Mouse (Mus musculus): Measurements from ENCODE around the gene Gm5065. TPM values are rescaled to one million over a fixed set of nuclear protein-coding genes. Genes with fewer than 3 reads are reported as not detected.

Gene Gm5065
- polyA plus RNA-seq (2015; fragmentation: Nextera tagmentation; extraction: Ambion mirVana) = not detected in 2 replicates

- WGBS = 75% methylated on average over 1 of the region's 1 CpGs
- H3K27me3 ChIP-seq (replicated peaks; ENCODE audit: control insufficient read depth, insufficient read depth, low read length) = no peaks in the 10 kb centered on the region
- no peak within 1 kb of the TSS for H3K4me3 ChIP-seq (ENCODE audit: low read depth, low read length)
- no peaks in the 10 kb centered on the region for H3K36me3 ChIP-seq (ENCODE audit: control insufficient read depth, insufficient read depth)
- H3K4me1 ChIP-seq (replicated peaks; ENCODE audit: control insufficient read depth, insufficient read depth, low read length) = no peaks in the 10 kb centered on the region
- 0 out of 2 replicates have a peak, but pooled peaks cover 2% of the 10 kb centered on the region for H3K9me3 ChIP-seq (ENCODE audit: control insufficient read depth)
- H3K27ac ChIP-seq (ENCODE audit: low read depth, low read length) = no peak within 1 kb of the TSS
- ATAC-seq = no peak
- TF ChIP-seq CTCF (IDR thresholded peaks at IDR 0.05; ENCODE audit: low read depth) = no peak
- no peak within 1 kb of the TSS for H3K9ac ChIP-seq (ENCODE audit: low read depth, low read length)
- no peak within 1 kb of the TSS for H3K4me2 ChIP-seq (replicated peaks; ENCODE audit: low read depth)
These were observed at the start of gene Gm5065 for GRCm38 (mm10) chr7:5350237-5350636. Gene Gm5065, plus strand, starts transcription at chr7:5350537.

GRCm38 (mm10) chr7:5327511-5327910 lies 22.8 kb upstream of the Gm5065 start:
- H3K9ac ChIP-seq (ENCODE audit: low read depth, low read length) = no peak overlapping the region
- no peak overlapping the region for H3K27ac ChIP-seq (ENCODE audit: low read depth, low read length)
- H3K4me3 ChIP-seq (ENCODE audit: low read depth, low read length) = no peak overlapping the region
- no peak for TF ChIP-seq CTCF (IDR thresholded peaks at IDR 0.05; ENCODE audit: low read depth)
- no peak for ATAC-seq
- H3K4me2 ChIP-seq (replicated peaks; ENCODE audit: low read depth) = no peak overlapping the region
- H3K27me3 ChIP-seq (replicated peaks; ENCODE audit: control insufficient read depth, insufficient read depth, low read length) = no peaks in the 10 kb centered on the region
- no peaks in the 10 kb centered on the region for H3K9me3 ChIP-seq (ENCODE audit: control insufficient read depth)
- no peaks in the 10 kb centered on the region for H3K4me1 ChIP-seq (replicated peaks; ENCODE audit: control insufficient read depth, insufficient read depth, low read length)
- H3K36me3 ChIP-seq (ENCODE audit: control insufficient read depth, insufficient read depth) = no peaks in the 10 kb centered on the region
- WGBS = 76% methylated on average over 1 of the region's 1 CpGs

GRCm38 (mm10) chr7:5350935-5351334 lies 598 bp downstream of the Gm5065 start, which contains the start of gene Nlrp2:
Gene Nlrp2, minus strand, starts transcription at chr7:5351035.
- 81% methylated on average over 4 of the region's 4 CpGs for WGBS
- no peak within 1 kb of the TSS for H3K4me3 ChIP-seq (ENCODE audit: low read depth, low read length)
- no peak within 1 kb of the TSS for H3K9ac ChIP-seq (ENCODE audit: low read depth, low read length)
- no peak for TF ChIP-seq CTCF (IDR thresholded peaks at IDR 0.05; ENCODE audit: low read depth)
- H3K27me3 ChIP-seq (replicated peaks; ENCODE audit: control insufficient read depth, insufficient read depth, low read length) = no peaks in the 10 kb centered on the region
- H3K27ac ChIP-seq (ENCODE audit: low read depth, low read length) = no peak within 1 kb of the TSS
- H3K36me3 ChIP-seq (ENCODE audit: control insufficient read depth, insufficient read depth) = no peaks in the 10 kb centered on the region
- H3K4me2 ChIP-seq (replicated peaks; ENCODE audit: low read depth) = no peak within 1 kb of the TSS
- no peaks in the 10 kb centered on the region for H3K4me1 ChIP-seq (replicated peaks; ENCODE audit: control insufficient read depth, insufficient read depth, low read length)
- no peak for ATAC-seq
- H3K9me3 ChIP-seq (ENCODE audit: control insufficient read depth) = no peaks in the 10 kb centered on the region

DNA sequence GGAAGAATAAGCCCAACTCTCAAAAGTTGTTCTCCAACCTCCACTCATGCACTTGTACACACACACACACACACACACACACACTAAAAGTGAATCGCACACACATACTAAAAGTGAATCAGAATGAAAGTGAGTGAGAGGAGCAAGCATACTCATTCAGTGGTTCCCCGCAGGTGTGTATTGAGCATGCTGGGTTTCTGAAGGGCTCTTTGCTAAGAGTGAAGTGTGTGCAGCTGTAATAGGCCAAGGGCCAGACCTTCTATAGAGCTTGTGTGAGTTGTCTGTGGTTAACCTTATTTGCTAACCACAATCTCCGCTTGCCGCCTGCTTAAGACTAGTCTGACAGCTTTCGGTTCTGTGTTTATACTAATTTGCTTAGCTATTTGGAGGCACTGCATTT lies 13.3 kb downstream of the Gm5065 start:
- no peaks in the 10 kb centered on the region for H3K36me3 ChIP-seq (ENCODE audit: control insufficient read depth, insufficient read depth)
- no peak overlapping the region for H3K27ac ChIP-seq (ENCODE audit: low read depth, low read length)
- H3K9me3 ChIP-seq (ENCODE audit: control insufficient read depth) = 0 out of 2 replicates have a peak, but pooled peaks cover 3% of the 10 kb centered on the region
- no peak overlapping the region for H3K9ac ChIP-seq (ENCODE audit: low read depth, low read length)
- H3K27me3 ChIP-seq (replicated peaks; ENCODE audit: control insufficient read depth, insufficient read depth, low read length) = no peaks in the 10 kb centered on the region
- H3K4me3 ChIP-seq (ENCODE audit: low read depth, low read length) = no peak overlapping the region
- no peak for TF ChIP-seq CTCF (IDR thresholded peaks at IDR 0.05; ENCODE audit: low read depth)
- ATAC-seq = no peak
- no peak overlapping the region for H3K4me2 ChIP-seq (replicated peaks; ENCODE audit: low read depth)
- WGBS = 92% methylated on average over 5 of the region's 5 CpGs
- no peaks in the 10 kb centered on the region for H3K4me1 ChIP-seq (replicated peaks; ENCODE audit: control insufficient read depth, insufficient read depth, low read length)

DNA sequence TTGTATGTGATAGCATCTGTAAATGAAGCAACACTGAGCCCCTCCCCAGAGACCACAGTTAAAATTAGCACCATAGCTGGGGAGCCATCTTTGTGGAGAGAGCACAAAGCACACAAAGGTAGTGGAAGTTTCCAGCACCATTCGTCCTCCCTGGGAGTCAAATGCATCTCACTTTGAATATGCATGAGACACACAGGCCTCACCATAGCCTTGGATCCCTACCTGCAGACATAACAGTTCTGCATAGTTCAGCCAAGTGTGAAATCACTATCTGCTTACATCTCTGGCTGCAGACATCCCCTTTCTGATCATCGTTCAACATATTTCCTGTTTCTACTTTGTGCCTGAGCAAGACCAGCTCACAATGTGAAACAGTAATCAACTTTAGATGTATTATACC lies 16.4 kb downstream of the Gm5065 start:
- Histone ChIP-seq H3K27me3 (replicated peaks; ENCODE audit: control insufficient read depth, insufficient read depth, low read length) (no peaks in the 10 kb centered on the region), H3K4me3 (ENCODE audit: low read depth, low read length) (no peak overlapping the region), H3K4me2 (replicated peaks; ENCODE audit: low read depth) (no peak overlapping the region), H3K4me1 (replicated peaks; ENCODE audit: control insufficient read depth, insufficient read depth, low read length) (no peaks in the 10 kb centered on the region), H3K36me3 (ENCODE audit: control insufficient read depth, insufficient read depth) (no peaks in the 10 kb centered on the region), H3K9me3 (ENCODE audit: control insufficient read depth) (no peaks in the 10 kb centered on the region), H3K9ac (ENCODE audit: low read depth, low read length) (no peak overlapping the region), H3K27ac (ENCODE audit: low read depth, low read length) (no peak overlapping the region)
- WGBS = 83% methylated on average over 2 of the region's 2 CpGs
- no peak for ATAC-seq
- TF ChIP-seq CTCF (IDR thresholded peaks at IDR 0.05; ENCODE audit: low read depth) = no peak

DNA sequence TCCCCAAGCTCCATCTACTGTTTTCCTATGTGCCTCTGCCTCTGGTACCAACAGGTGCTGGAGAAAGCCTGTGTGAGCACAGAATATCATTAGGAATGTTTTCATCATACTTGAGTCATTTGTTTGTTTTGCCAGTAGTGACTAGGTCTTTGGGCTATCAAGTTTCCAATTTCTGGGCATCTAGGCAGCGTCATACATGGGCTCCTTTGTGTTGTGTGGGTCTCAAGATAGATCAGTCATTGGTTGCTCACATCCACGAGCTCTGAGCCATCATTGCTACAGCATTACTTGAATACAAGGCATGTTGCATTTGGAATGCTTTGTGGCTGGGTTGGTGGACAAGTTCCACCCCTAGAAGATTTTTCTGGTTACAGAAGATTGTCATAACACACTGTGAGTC lies 55.9 kb downstream of the Gm5065 start:
- Histone ChIP-seq H3K4me1 (replicated peaks; ENCODE audit: control insufficient read depth, insufficient read depth, low read length) (no peaks in the 10 kb centered on the region), H3K9me3 (ENCODE audit: control insufficient read depth) (0 out of 2 replicates have a peak, but pooled peaks cover 5% of the 10 kb centered on the region), H3K27ac (ENCODE audit: low read depth, low read length) (no peak overlapping the region), H3K4me2 (replicated peaks; ENCODE audit: low read depth) (no peak overlapping the region), H3K36me3 (ENCODE audit: control insufficient read depth, insufficient read depth) (no peaks in the 10 kb centered on the region), H3K4me3 (ENCODE audit: low read depth, low read length) (no peak overlapping the region), H3K27me3 (replicated peaks; ENCODE audit: control insufficient read depth, insufficient read depth, low read length) (no peaks in the 10 kb centered on the region), H3K9ac (ENCODE audit: low read depth, low read length) (no peak overlapping the region)
- no peak for TF ChIP-seq CTCF (IDR thresholded peaks at IDR 0.05; ENCODE audit: low read depth)
- ATAC-seq = no peak
- 24% methylated on average over 2 of the region's 2 CpGs for WGBS

Other genes with a start within 250 kb of the Gm5065 start
- not detected in 2 replicates for gene Rfpl4, start 233.6 kb upstream of the Gm5065 start, polyA plus RNA-seq (2015; fragmentation: Nextera tagmentation; extraction: Ambion mirVana)
- gene Rasl2-9, start 224.6 kb upstream of the Gm5065 start, polyA plus RNA-seq (2015; fragmentation: Nextera tagmentation; extraction: Ambion mirVana) = 1.6 and 2.3 TPM in 2 replicates
- not detected in 2 replicates for gene Vmn1r55, start 200.9 kb upstream of the Gm5065 start, polyA plus RNA-seq (2015; fragmentation: Nextera tagmentation; extraction: Ambion mirVana)
- not detected in 2 replicates for gene Vmn1r56, start 153.8 kb upstream of the Gm5065 start, polyA plus RNA-seq (2015; fragmentation: Nextera tagmentation; extraction: Ambion mirVana)
- gene Vmn1r57, start 132.0 kb upstream of the Gm5065 start, polyA plus RNA-seq (2015; fragmentation: Nextera tagmentation; extraction: Ambion mirVana) = not detected in 2 replicates
- not detected in 2 replicates for gene Nlrp2, start 498 bp downstream of the Gm5065 start, polyA plus RNA-seq (2015; fragmentation: Nextera tagmentation; extraction: Ambion mirVana)
- gene Vmn1r58, start 62.9 kb downstream of the Gm5065 start, polyA plus RNA-seq (2015; fragmentation: Nextera tagmentation; extraction: Ambion mirVana) = not detected in 2 replicates
- gene Vmn1r59, start 106.2 kb downstream of the Gm5065 start, polyA plus RNA-seq (2015; fragmentation: Nextera tagmentation; extraction: Ambion mirVana) = not detected in 2 replicates
- gene Vmn2r28, start 143.4 kb downstream of the Gm5065 start, polyA plus RNA-seq (2015; fragmentation: Nextera tagmentation; extraction: Ambion mirVana) = not detected in 2 replicates
- gene Vmn1r60, start 196.8 kb downstream of the Gm5065 start, polyA plus RNA-seq (2015; fragmentation: Nextera tagmentation; extraction: Ambion mirVana) = not detected in 2 replicates

Data from intestine, postnatal 0 days (tissue).